Mouse (Mus musculus): ENCODE data around the gene Mier2.

- TF ChIP-seq POLR2A (IDR thresholded peaks at IDR 0.05; ENCODE audit: insufficient read depth, low read length) (no peak), CTCF (IDR thresholded peaks at IDR 0.05; ENCODE audit: low read depth, low read length) (no peak)
Observed at GRCm38 (mm10) chr10:79530241-79530640, 24.8 kb downstream of the Mier2 start.

Data from ES-Bruce4 (cell line).